In the genomic region with DNA sequence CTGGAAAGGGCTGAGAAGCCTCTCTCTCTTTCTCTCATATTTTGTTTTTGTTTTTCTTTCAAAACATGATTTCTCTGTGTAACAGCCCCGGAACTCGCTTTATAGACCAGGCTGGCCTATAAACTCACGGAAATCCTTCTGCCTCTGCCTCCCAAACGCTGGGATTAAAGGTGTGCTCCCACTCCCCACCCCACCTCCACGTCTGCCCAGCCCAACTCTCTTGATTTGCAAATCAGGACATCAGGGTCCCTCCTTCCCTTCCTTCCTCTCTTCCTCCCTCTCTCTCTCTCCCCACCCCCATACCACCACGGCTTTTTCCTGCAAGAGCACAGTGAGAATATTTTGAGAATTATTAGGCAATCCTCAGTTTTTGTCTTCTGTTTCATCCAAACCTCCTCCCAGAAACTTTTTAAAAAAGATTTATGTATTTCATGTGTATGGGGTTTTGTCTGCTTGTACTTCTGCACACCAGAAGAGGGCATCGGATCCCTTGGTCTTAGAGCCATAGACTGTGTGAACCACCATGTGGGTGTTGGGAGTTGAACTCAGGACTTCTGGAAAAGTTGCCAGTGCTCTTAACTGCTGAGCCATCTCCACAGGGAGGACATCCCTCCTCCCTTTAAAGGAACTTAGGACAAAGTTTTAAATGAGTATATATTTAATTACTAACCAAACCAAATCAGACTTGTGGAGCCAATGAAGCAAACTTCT, we compare ENCODE assay signal across 10 mouse cellular contexts. TPM values are rescaled to one million over a fixed set of nuclear protein-coding genes. Genes with fewer than 3 reads are reported as not detected.
DNase-seq lines count a peak whose midpoint lies in the region; ATAC-seq and TF ChIP-seq lines count a peak whose summit lies in the region.
"Had no signal": no experiment of that assay in that cellular context is flagged by ENCODE, and none has a peak within 500 bp of the region (broad histone marks: within the 10 kb centered on the region; RNA-seq: fewer than 3 reads in every experiment).

No protein-coding gene starts in this region.

- H3K36me3 ChIP-seq in heart, embryonic 10.5 days, result peaks cover 16% of the 10 kb centered on the region
- H3K36me3 ChIP-seq in lung, embryonic 14.5 days (ENCODE audit: insufficient read depth), result no peaks in the 10 kb centered on the region
- H3K36me3 ChIP-seq in lung, postnatal 0 days (ENCODE audit: insufficient read depth, low read length), result no peaks in the 10 kb centered on the region
- H3K36me3 ChIP-seq in embryonic facial prominence, embryonic 14.5 days (ENCODE audit: control insufficient read depth, insufficient read depth, low read length), result 0 out of 2 replicates have a peak, but pooled peaks cover 2% of the 10 kb centered on the region
- no peaks in the 10 kb centered on the region for H3K36me3 ChIP-seq in stomach, postnatal 0 days (ENCODE audit: control insufficient read depth, insufficient read depth, low read length)
- H3K36me3 ChIP-seq: hindbrain, embryonic 12.5 days had no signal

- 73% methylated on average over 7 of the region's 7 CpGs for WGBS in heart, embryonic 10.5 days
- WGBS in lung, embryonic 14.5 days, result 70% methylated on average over 7 of the region's 7 CpGs
- WGBS in lung, postnatal 0 days, result 76% methylated on average over 7 of the region's 7 CpGs
- WGBS in embryonic facial prominence, embryonic 14.5 days, result 81% methylated on average over 7 of the region's 7 CpGs
- 73% methylated on average over 7 of the region's 7 CpGs for WGBS in stomach, postnatal 0 days

- H3K27me3 ChIP-seq in heart, embryonic 10.5 days (ENCODE audit: insufficient read depth, poor library complexity, severe bottlenecking), result no peaks in the 10 kb centered on the region
- H3K27me3 ChIP-seq in lung, embryonic 14.5 days (ENCODE audit: insufficient read depth, low read length), result no peaks in the 10 kb centered on the region
- H3K27me3 ChIP-seq in lung, postnatal 0 days (replicated peaks; ENCODE audit: insufficient read depth, low read length), result no peaks in the 10 kb centered on the region
- no peaks in the 10 kb centered on the region for H3K27me3 ChIP-seq in embryonic facial prominence, embryonic 14.5 days (replicated peaks; ENCODE audit: control insufficient read depth, insufficient read depth, low read length)
- H3K27me3 ChIP-seq in stomach, postnatal 0 days (ENCODE audit: control insufficient read depth, insufficient read depth, low read length), result no peaks in the 10 kb centered on the region
- H3K27me3 ChIP-seq: hindbrain, embryonic 12.5 days had no signal

- ATAC-seq in lung, embryonic 14.5 days (ENCODE audit: insufficient read depth), result no peak
- ATAC-seq in lung, postnatal 0 days, result no peak
- ATAC-seq in embryonic facial prominence, embryonic 14.5 days (ENCODE audit: low read depth), result no peak
- ATAC-seq in stomach, postnatal 0 days (ENCODE audit: low FRiP score, low TSS enrichment), result no peak

- no peak overlapping the region for H3K9ac ChIP-seq in lung, embryonic 14.5 days
- H3K9ac ChIP-seq in lung, postnatal 0 days (replicated peaks; ENCODE audit: low read depth), result no peak overlapping the region
- no peak overlapping the region for H3K9ac ChIP-seq in embryonic facial prominence, embryonic 14.5 days (ENCODE audit: low read depth, low read length)
- no peak overlapping the region for H3K9ac ChIP-seq in stomach, postnatal 0 days (ENCODE audit: low read length)

- 0 out of 2 replicates have a peak, but pooled peaks cover 9% of the 10 kb centered on the region for H3K4me1 ChIP-seq in heart, embryonic 10.5 days
- H3K4me1 ChIP-seq in lung, embryonic 14.5 days (ENCODE audit: insufficient read depth), result peaks cover 7% of the 10 kb centered on the region; the same call in 1 of the 2 replicates
- H3K4me1 ChIP-seq in lung, postnatal 0 days (ENCODE audit: insufficient read depth, low read depth, low read length), result no peaks in the 10 kb centered on the region; the same call in 1 of the 2 replicates
- H3K4me1 ChIP-seq in embryonic facial prominence, embryonic 14.5 days (ENCODE audit: control insufficient read depth, insufficient read depth, low read length), result peaks cover 13% of the 10 kb centered on the region
- 0 out of 2 replicates have a peak, but pooled peaks cover 3% of the 10 kb centered on the region for H3K4me1 ChIP-seq in stomach, postnatal 0 days (replicated peaks; ENCODE audit: control insufficient read depth, insufficient read depth)

- no peak for DNase-seq in heart, embryonic 10.5 days (ENCODE audit: low spot score)
- no peak for DNase-seq in heart, postnatal 14 days
- no peak for DNase-seq in lung, embryonic 14.5 days
- no peak for DNase-seq in lung, postnatal 0 days (ENCODE audit: low spot score)
- no peak for DNase-seq in embryonic facial prominence, embryonic 14.5 days (ENCODE audit: low spot score)
- DNase-seq in stomach, postnatal 0 days (ENCODE audit: low spot score), result no peak
- DNase-seq in adrenal gland, adult 18-20 months (ENCODE audit: low spot score in 2 of 2), result no peak
- no peak for DNase-seq in right cerebral cortex, postnatal 4 days
- DNase-seq: gastrocnemius, postnatal 25 days had no signal

- H3K4me3 ChIP-seq in heart, embryonic 10.5 days, result no peak overlapping the region
- H3K4me3 ChIP-seq in lung, embryonic 14.5 days (ENCODE audit: low read depth, low read length), result no peak overlapping the region
- no peak overlapping the region for H3K4me3 ChIP-seq in lung, postnatal 0 days (ENCODE audit: low read depth, low read length)
- no peak overlapping the region for H3K4me3 ChIP-seq in embryonic facial prominence, embryonic 14.5 days (ENCODE audit: low read depth, low read length)
- H3K4me3 ChIP-seq in stomach, postnatal 0 days (ENCODE audit: low read depth, low read length), result no peak overlapping the region

- no peaks in the 10 kb centered on the region for H3K9me3 ChIP-seq in heart, embryonic 10.5 days
- H3K9me3 ChIP-seq in lung, embryonic 14.5 days (ENCODE audit: low read depth, low read length), result no peaks in the 10 kb centered on the region
- no peaks in the 10 kb centered on the region for H3K9me3 ChIP-seq in lung, postnatal 0 days (ENCODE audit: low read length)
- H3K9me3 ChIP-seq in embryonic facial prominence, embryonic 14.5 days (ENCODE audit: control insufficient read depth, low read length), result no peaks in the 10 kb centered on the region
- H3K9me3 ChIP-seq in stomach, postnatal 0 days (ENCODE audit: control insufficient read depth, low read length), result no peaks in the 10 kb centered on the region
- H3K9me3 ChIP-seq: hindbrain, embryonic 12.5 days had no signal

- intact Hi-C loops in heart, postnatal 14 days (cut with DNase I), result no loop called here

- TF ChIP-seq EP300 in lung, postnatal 0 days (IDR thresholded peaks at IDR 0.05), result no peak
- no peak for TF ChIP-seq EP300 in stomach, postnatal 0 days (optimal IDR thresholded peaks at IDR 0.05)

- H3K4me2 ChIP-seq in lung, embryonic 14.5 days, result no peak overlapping the region
- H3K4me2 ChIP-seq in lung, postnatal 0 days (replicated peaks; ENCODE audit: low read depth, low read length), result no peak overlapping the region
- H3K4me2 ChIP-seq in embryonic facial prominence, embryonic 14.5 days (ENCODE audit: low read depth, low read length), result peak overlapping the region; percentile 66; the same call in 1 of the 2 replicates
- H3K4me2 ChIP-seq in stomach, postnatal 0 days (replicated peaks; ENCODE audit: low read depth), result no peak overlapping the region

- 0 out of 2 replicates have a peak overlapping the region, but pooled peaks have one; percentile 92 for H3K27ac ChIP-seq in heart, embryonic 10.5 days
- no peak overlapping the region for H3K27ac ChIP-seq in lung, embryonic 14.5 days (ENCODE audit: low read depth)
- H3K27ac ChIP-seq in lung, postnatal 0 days (ENCODE audit: low read length), result no peak overlapping the region
- no peak overlapping the region for H3K27ac ChIP-seq in embryonic facial prominence, embryonic 14.5 days (replicated peaks; ENCODE audit: low read depth, low read length)
- no peak overlapping the region for H3K27ac ChIP-seq in stomach, postnatal 0 days (replicated peaks)

- TF ChIP-seq CTCF in lung, embryonic 14.5 days (IDR thresholded peaks at IDR 0.05; ENCODE audit: low read depth), result peak; percentile 8; the same call in 1 of the 2 replicates
- no peak for TF ChIP-seq CTCF in lung, postnatal 0 days (IDR thresholded peaks at IDR 0.05)
- TF ChIP-seq CTCF in stomach, postnatal 0 days (IDR thresholded peaks at IDR 0.05; ENCODE audit: low read depth), result peak; percentile 24; the same call in 1 of the 2 replicates

RNA-seq across cellular contexts. Expression of a gene that starts 0.9 kb away (rescaled TPM):
- polyA plus RNA-seq in heart, embryonic 10.5 days (2016; fragmentation: Nextera tagmentation; extraction: Ambion mirVana), result 6.8 and 7.0 TPM in 2 replicates
- 1 to 10 TPM; 8.3 to 8.6 TPM for total RNA-seq in heart, postnatal 14 days (2021)
- polyA plus RNA-seq in lung, embryonic 14.5 days (2014; fragmentation: Nextera tagmentation; extraction: Ambion mirVana), result 8.8 and 10.2 TPM in 2 replicates
- polyA plus RNA-seq in lung, postnatal 0 days (2015; fragmentation: Nextera tagmentation; extraction: Ambion mirVana), result 4.2 and 5.0 TPM in 2 replicates
- 8.3 and 9.0 TPM in 2 replicates for polyA plus RNA-seq in embryonic facial prominence, embryonic 14.5 days (2014; fragmentation: Nextera tagmentation; extraction: Ambion mirVana)
- 3.0 and 3.2 TPM in 2 replicates for polyA plus RNA-seq in stomach, postnatal 0 days (2015; fragmentation: Nextera tagmentation; extraction: Ambion mirVana)
- 1 to 10 TPM; 8.0 to 9.2 TPM for total RNA-seq in adrenal gland, adult 18-20 months (2021)

RNA-seq across cellular contexts. Expression of a gene that starts 17.0 kb away (rescaled TPM):
- 65.3 and 75.4 TPM in 2 replicates for polyA plus RNA-seq in heart, embryonic 10.5 days (2016; fragmentation: Nextera tagmentation; extraction: Ambion mirVana)
- total RNA-seq in heart, postnatal 14 days (2021), result 10 to 100 TPM; 19.2 to 20.3 TPM
- polyA plus RNA-seq in lung, embryonic 14.5 days (2014; fragmentation: Nextera tagmentation; extraction: Ambion mirVana), result 37.6 and 42.7 TPM in 2 replicates
- 54.9 and 68.2 TPM in 2 replicates for polyA plus RNA-seq in lung, postnatal 0 days (2015; fragmentation: Nextera tagmentation; extraction: Ambion mirVana)
- polyA plus RNA-seq in embryonic facial prominence, embryonic 14.5 days (2014; fragmentation: Nextera tagmentation; extraction: Ambion mirVana), result 39.8 and 49.1 TPM in 2 replicates
- 33.6 and 35.9 TPM in 2 replicates for polyA plus RNA-seq in stomach, postnatal 0 days (2015; fragmentation: Nextera tagmentation; extraction: Ambion mirVana)
- 10 to 100 TPM; 30.1 to 37.4 TPM for total RNA-seq in adrenal gland, adult 18-20 months (2021)

RNA-seq across cellular contexts. Expression of a gene that starts 17.1 kb away (rescaled TPM):
- 0.82 and 0.85 TPM in 2 replicates for polyA plus RNA-seq in heart, embryonic 10.5 days (2016; fragmentation: Nextera tagmentation; extraction: Ambion mirVana)
- total RNA-seq in heart, postnatal 14 days (2021), result 1 to 10 TPM; 1.5 to 2.2 TPM
- 0.93 and 1.1 TPM in 2 replicates for polyA plus RNA-seq in lung, embryonic 14.5 days (2014; fragmentation: Nextera tagmentation; extraction: Ambion mirVana)
- 2.6 and 2.7 TPM in 2 replicates for polyA plus RNA-seq in lung, postnatal 0 days (2015; fragmentation: Nextera tagmentation; extraction: Ambion mirVana)
- polyA plus RNA-seq in embryonic facial prominence, embryonic 14.5 days (2014; fragmentation: Nextera tagmentation; extraction: Ambion mirVana), result 1.4 and 1.8 TPM in 2 replicates
- 0.76 and 0.93 TPM in 2 replicates for polyA plus RNA-seq in stomach, postnatal 0 days (2015; fragmentation: Nextera tagmentation; extraction: Ambion mirVana)
- 1 to 10 TPM; 1.8 to 2.1 TPM for total RNA-seq in adrenal gland, adult 18-20 months (2021)

RNA-seq across cellular contexts. Expression of a gene that starts 52.0 kb away (rescaled TPM):
- polyA plus RNA-seq in heart, embryonic 10.5 days (2016; fragmentation: Nextera tagmentation; extraction: Ambion mirVana), result 71.5 and 91.3 TPM in 2 replicates
- 10 to 100 TPM; 47.0 to 50.4 TPM for total RNA-seq in heart, postnatal 14 days (2021)
- 91.4 and 99.9 TPM in 2 replicates for polyA plus RNA-seq in lung, embryonic 14.5 days (2014; fragmentation: Nextera tagmentation; extraction: Ambion mirVana)
- 58.7 and 64.9 TPM in 2 replicates for polyA plus RNA-seq in lung, postnatal 0 days (2015; fragmentation: Nextera tagmentation; extraction: Ambion mirVana)
- 74.5 and 91.6 TPM in 2 replicates for polyA plus RNA-seq in embryonic facial prominence, embryonic 14.5 days (2014; fragmentation: Nextera tagmentation; extraction: Ambion mirVana)
- polyA plus RNA-seq in stomach, postnatal 0 days (2015; fragmentation: Nextera tagmentation; extraction: Ambion mirVana), result 50.8 and 58.7 TPM in 2 replicates
- 10 to 100 TPM; 61.9 to 77.9 TPM for total RNA-seq in adrenal gland, adult 18-20 months (2021)
